Mouse (Mus musculus) neural tube, embryonic 11.5 days (tissue): ENCODE measurements at regions not wholly inside any gene's neighbourhood (a gene's known extent, or its start where the extent isn't known, plus 50 kb on each side); places are given as distances from the start of the nearest gene placed in this dataset.

Experiments
- ATAC-seq: fragments of 200-750 bp; cut with Nextera tagmentation; 2 replicates; pipeline ENCODE4 v1.8.0; 2017; ENCODE audit warnings: moderate number of reproducible peaks, mild to moderate bottlenecking, moderate TSS enrichment, moderate library complexity; ENCODE audit not compliant: insufficient read depth, low FRiP score, low TSS enrichment
- DNase-seq: peaks from one replicate; pipeline ENCODE4 v3.0.0-alpha.2; 2015; ENCODE audit warnings: low spot score
- H3K27ac ChIP-seq: fragments of 300-500 bp; sonication (generic); 2 replicates; pipeline ENCODE4 v1.5.1; 2014; ENCODE audit warnings: low read depth, mild to moderate bottlenecking, low read length
- H3K27me3 ChIP-seq: fragments of 300-500 bp; sonication (generic); 2 replicates; pipeline ENCODE4 v1.6.1; 2014; ENCODE audit warnings: mild to moderate bottlenecking, low read length, mixed read lengths; ENCODE audit not compliant: control insufficient read depth, insufficient read depth
- H3K36me3 ChIP-seq: fragments of 300-500 bp; sonication (generic); 2 replicates; pipeline ENCODE4 v1.6.1; 2014; ENCODE audit warnings: mild to moderate bottlenecking, low read length, moderate library complexity, mixed read lengths; ENCODE audit not compliant: control insufficient read depth, insufficient read depth
- H3K4me1 ChIP-seq: fragments of 300-500 bp; sonication (generic); 2 replicates; pipeline ENCODE4 v1.6.1; 2014; ENCODE audit warnings: low read length, mixed read lengths; ENCODE audit not compliant: control insufficient read depth, insufficient read depth
- H3K4me2 ChIP-seq: fragments of 300-500 bp; sonication (generic); 2 replicates; pipeline ENCODE4 v1.6.1; 2014; ENCODE audit warnings: low read depth, mild to moderate bottlenecking, moderate library complexity
- H3K4me3 ChIP-seq: fragments of 300-500 bp; sonication (generic); 2 replicates; pipeline ENCODE4 v1.5.1; 2014; ENCODE audit warnings: low read depth, low read length
- H3K9ac ChIP-seq: fragments of 300-500 bp; sonication (generic); 2 replicates; pipeline ENCODE4 v1.6.1; 2014; ENCODE audit warnings: mild to moderate bottlenecking, low read length
- H3K9me3 ChIP-seq: fragments of 300-500 bp; sonication (generic); 2 replicates; pipeline ENCODE4 v1.6.1; 2016; ENCODE audit warnings: low read length; ENCODE audit not compliant: control insufficient read depth
- WGBS: fragments of 180-500 bp; shearing (Covaris S2); extraction: QIAGEN DNeasy Blood & Tissue Kit; methylation state at CpG from one replicate; pipeline ENCODE4 v1.1.7; 2014; 5-methylcytosine and 5-hydroxymethylcytosine counted together

- Histone ChIP-seq H3K9me3 (no peaks in the 10 kb centered on the region), H3K9ac (no peak overlapping the region), H3K27ac (no peak overlapping the region), H3K27me3 (no peaks in the 10 kb centered on the region), H3K4me2 (no peak overlapping the region), H3K4me3 (no peak overlapping the region), H3K4me1 (no peaks in the 10 kb centered on the region), H3K36me3 (no peaks in the 10 kb centered on the region)
- no peak for ATAC-seq
- DNase-seq = no peak
- 86% methylated on average over 3 of the region's 3 CpGs for WGBS
These were observed 221.0 kb downstream of the Gm5447 start for GRCm38 (mm10) chr13:31194971-31195370.

GRCm38 (mm10) chr13:31196546-31196945 lies 222.5 kb downstream of the Gm5447 start:
- H3K27me3 ChIP-seq = no peaks in the 10 kb centered on the region
- no peaks in the 10 kb centered on the region for H3K4me1 ChIP-seq
- ATAC-seq (no peak), DNase-seq (no peak)
- no peak overlapping the region for H3K27ac ChIP-seq
- H3K4me2 ChIP-seq = no peak overlapping the region
- no peak overlapping the region for H3K4me3 ChIP-seq
- 88% methylated on average over 2 of the region's 2 CpGs for WGBS
- H3K9ac ChIP-seq = no peak overlapping the region
- no peaks in the 10 kb centered on the region for H3K36me3 ChIP-seq
- H3K9me3 ChIP-seq = no peaks in the 10 kb centered on the region

GRCm38 (mm10) chr13:31197593-31197992 lies 223.6 kb downstream of the Gm5447 start:
- no peak overlapping the region for H3K27ac ChIP-seq
- WGBS = 87% methylated on average over 2 of the region's 2 CpGs

GRCm38 (mm10) chr13:31199384-31199783 lies 225.4 kb downstream of the Gm5447 start:
- DNase-seq (no peak), ATAC-seq (no peak)
- H3K4me3 ChIP-seq = no peak overlapping the region
- H3K36me3 ChIP-seq = no peaks in the 10 kb centered on the region
- no peak overlapping the region for H3K4me2 ChIP-seq
- H3K4me1 ChIP-seq = no peaks in the 10 kb centered on the region
- no peak overlapping the region for H3K27ac ChIP-seq
- WGBS = 96% methylated on average over 1 of the region's 1 CpGs
- H3K9me3 ChIP-seq = no peaks in the 10 kb centered on the region
- no peaks in the 10 kb centered on the region for H3K27me3 ChIP-seq
- no peak overlapping the region for H3K9ac ChIP-seq

More at GRCm38 (mm10) chr13:31197593-31197992, 223.6 kb downstream of the Gm5447 start:
- DNase-seq = no peak
- Histone ChIP-seq H3K4me1 (no peaks in the 10 kb centered on the region), H3K27me3 (no peaks in the 10 kb centered on the region), H3K36me3 (no peaks in the 10 kb centered on the region), H3K9ac (no peak overlapping the region), H3K4me3 (no peak overlapping the region), H3K4me2 (no peak overlapping the region), H3K9me3 (no peaks in the 10 kb centered on the region)
- ATAC-seq = no peak

- Histone ChIP-seq H3K27me3 (no peaks in the 10 kb centered on the region), H3K4me3 (no peak overlapping the region), H3K27ac (no peak overlapping the region), H3K4me1 (no peaks in the 10 kb centered on the region), H3K9me3 (no peaks in the 10 kb centered on the region), H3K4me2 (no peak overlapping the region), H3K36me3 (no peaks in the 10 kb centered on the region), H3K9ac (no peak overlapping the region)
- 58% methylated on average over 6 of the region's 6 CpGs for WGBS
- DNase-seq (no peak), ATAC-seq (no peak)
These were observed 230.1 kb downstream of the Gm5447 start for GRCm38 (mm10) chr13:31204068-31204467.

- H3K27ac ChIP-seq = no peak overlapping the region
- ATAC-seq = no peak
- no peak overlapping the region for H3K4me2 ChIP-seq
- H3K36me3 ChIP-seq = no peaks in the 10 kb centered on the region
- no peaks in the 10 kb centered on the region for H3K9me3 ChIP-seq
- WGBS = 48% methylated on average over 5 of the region's 5 CpGs
- no peak for DNase-seq
- H3K4me1 ChIP-seq = no peaks in the 10 kb centered on the region
- no peak overlapping the region for H3K9ac ChIP-seq
- no peak overlapping the region for H3K4me3 ChIP-seq
- no peaks in the 10 kb centered on the region for H3K27me3 ChIP-seq
These were observed 232.4 kb downstream of the Gm5447 start for GRCm38 (mm10) chr13:31206381-31206780.

DNA sequence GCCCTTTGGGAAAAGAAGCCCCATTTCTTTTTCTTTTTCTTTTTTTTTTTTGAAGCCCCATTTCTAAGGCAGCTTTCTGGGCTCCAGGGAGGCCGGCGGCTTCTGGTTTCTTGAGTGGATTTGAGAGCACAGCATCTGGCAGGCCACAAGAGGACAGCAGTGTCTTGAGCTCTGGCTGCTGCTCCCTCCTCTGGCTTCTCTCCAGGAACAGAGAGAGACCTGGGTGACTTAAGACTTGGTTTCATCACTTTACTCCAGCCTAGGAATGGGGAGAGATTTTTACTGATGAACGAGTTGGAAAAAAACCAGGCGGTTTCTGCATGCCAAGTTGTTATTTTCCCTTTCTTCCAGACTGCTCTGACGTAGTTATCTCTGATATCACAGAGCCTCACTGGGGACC lies 233.7 kb downstream of the Gm5447 start:
- no peak for ATAC-seq
- H3K9me3 ChIP-seq = no peaks in the 10 kb centered on the region
- DNase-seq = peak; percentile 12

DNA sequence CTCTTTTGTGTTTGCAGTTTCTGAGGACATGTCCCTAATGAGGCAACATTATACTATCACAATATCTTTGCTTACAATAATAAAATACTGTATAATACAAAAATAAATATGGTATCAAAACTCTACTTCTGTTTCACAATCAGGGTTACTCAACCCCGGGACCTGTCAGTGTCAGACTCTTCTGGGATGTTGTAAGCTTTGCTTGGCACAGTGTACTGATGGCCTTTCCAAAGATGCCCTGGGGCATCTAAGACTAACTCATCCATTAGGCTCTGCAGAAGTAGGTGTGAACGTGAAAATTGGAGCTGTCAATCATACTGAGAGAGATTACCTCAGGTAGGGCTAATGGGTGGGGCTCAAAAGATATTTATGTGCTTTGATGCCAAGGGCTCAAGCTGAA lies 249.0 kb downstream of the Gm5447 start:
- 79% methylated on average over 2 of the region's 2 CpGs for WGBS
- no peak overlapping the region for H3K4me3 ChIP-seq
- H3K4me2 ChIP-seq = no peak overlapping the region
- DNase-seq (no peak), ATAC-seq (no peak)
- no peak overlapping the region for H3K9ac ChIP-seq
- no peaks in the 10 kb centered on the region for H3K4me1 ChIP-seq
- H3K36me3 ChIP-seq = no peaks in the 10 kb centered on the region
- no peaks in the 10 kb centered on the region for H3K27me3 ChIP-seq
- H3K9me3 ChIP-seq = no peaks in the 10 kb centered on the region
- H3K27ac ChIP-seq = no peak overlapping the region

More for the DNA sequence above, 233.7 kb downstream of the Gm5447 start:
- Histone ChIP-seq H3K4me3 (no peak overlapping the region), H3K27me3 (no peaks in the 10 kb centered on the region), H3K4me1 (no peaks in the 10 kb centered on the region), H3K9ac (no peak overlapping the region), H3K27ac (no peak overlapping the region), H3K36me3 (no peaks in the 10 kb centered on the region), H3K4me2 (no peak overlapping the region)
- 66% methylated on average over 5 of the region's 5 CpGs for WGBS

DNA sequence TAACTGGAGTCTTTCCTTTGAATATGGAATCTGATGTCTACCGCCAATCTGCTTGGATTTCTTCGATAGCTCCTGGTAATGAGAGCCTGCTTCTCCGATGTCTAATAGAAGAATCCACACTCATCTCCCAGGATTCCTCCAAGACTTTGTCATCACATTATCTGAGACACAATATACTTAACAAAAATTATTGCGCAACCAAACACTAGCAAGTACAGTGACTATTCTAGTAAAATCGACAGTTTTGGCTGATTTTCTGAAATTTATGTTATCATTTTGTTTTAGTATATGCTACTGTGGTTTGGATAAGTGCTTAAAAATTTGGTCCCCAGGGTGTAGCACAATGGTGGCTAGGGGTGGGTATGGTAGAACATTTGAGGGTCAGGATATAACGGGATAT lies 266.5 kb downstream of the Gm5447 start:
- H3K9me3 ChIP-seq = no peaks in the 10 kb centered on the region
- H3K27me3 ChIP-seq = no peaks in the 10 kb centered on the region
- no peak overlapping the region for H3K4me3 ChIP-seq
- 94% methylated on average over 6 of the region's 6 CpGs for WGBS
- no peak overlapping the region for H3K4me2 ChIP-seq
- DNase-seq (no peak), ATAC-seq (no peak)
- no peaks in the 10 kb centered on the region for H3K4me1 ChIP-seq
- H3K27ac ChIP-seq = no peak overlapping the region
- no peak overlapping the region for H3K9ac ChIP-seq
- no peaks in the 10 kb centered on the region for H3K36me3 ChIP-seq
